Mouse (Mus musculus) kidney, adult 2 months (tissue): ENCODE measurements around the gene Dstyk. TPM values are rescaled to one million over a fixed set of nuclear protein-coding genes. Genes with fewer than 3 reads are reported as not detected.
A peak's percentile ranks its signal among the peaks of the same experiment; 100 is the strongest.

Source experiments
- DNase-seq: peaks from one replicate; pipeline ENCODE4 v3.0.0; 2021
- H3K27ac ChIP-seq: fragments of 200-500 bp; 2 replicates; pipeline ENCODE4 v1.5.1; 2012; ENCODE audit warnings: low read depth, low read length, control low read depth, inconsistent platforms; ENCODE audit not compliant: insufficient read depth
- H3K27me3 ChIP-seq: fragments of 200-500 bp; replicated peaks from 2 replicates; pipeline ENCODE4 v1.6.1; 2012; ENCODE audit warnings: mild to moderate bottlenecking, moderate library complexity, low read length, inconsistent platforms; ENCODE audit not compliant: control insufficient read depth, insufficient read depth
- H3K36me3 ChIP-seq: fragments of 200-500 bp; 2 replicates; pipeline ENCODE4 v1.6.1; 2012; ENCODE audit warnings: mild to moderate bottlenecking, moderate library complexity, low read length, inconsistent platforms; ENCODE audit not compliant: control insufficient read depth, insufficient read depth
- H3K4me1 ChIP-seq: fragments of 200-500 bp; 2 replicates; pipeline ENCODE4 v1.6.1; 2011; ENCODE audit warnings: low read length; ENCODE audit not compliant: control insufficient read depth, insufficient read depth
- H3K4me3 ChIP-seq: fragments of 200-500 bp; 2 replicates; pipeline ENCODE4 v1.5.1; 2011; ENCODE audit warnings: mild to moderate bottlenecking, low read depth, low read length, control low read depth; ENCODE audit not compliant: insufficient read depth
- CTCF ChIP-seq: fragments of 200-500 bp; conservative IDR thresholded peaks from 2 replicates; pipeline ENCODE4 v1.5.1; 2011; ENCODE audit warnings: low read depth, mild to moderate bottlenecking, control low read depth, low read length, moderate library complexity, mixed read lengths; ENCODE audit not compliant: insufficient read depth, insufficient read length
- POLR2A ChIP-seq: fragments of 200-500 bp; IDR thresholded peaks from one replicate; pipeline ENCODE4 v1.6.1; 2011; ENCODE audit warnings: low read depth, low read length, control low read depth
- WGBS: fragments of 180-500 bp; shearing (Covaris S2); methylation state at CpG from one replicate; pipeline ENCODE4 v1.1.7; 2018; 5-methylcytosine and 5-hydroxymethylcytosine counted together
- polyA plus RNA-seq: library from polyadenylated mRNA; depleted of rRNA; stranded (reverse); fragments of >200 nt; gene quantifications from 2 replicates; pipeline ENCODE4 v1.2.3, GENCODE M21; 2012

Dstyk gene
- polyA plus RNA-seq, 1 experiment = 13.0 TPM

DNA sequence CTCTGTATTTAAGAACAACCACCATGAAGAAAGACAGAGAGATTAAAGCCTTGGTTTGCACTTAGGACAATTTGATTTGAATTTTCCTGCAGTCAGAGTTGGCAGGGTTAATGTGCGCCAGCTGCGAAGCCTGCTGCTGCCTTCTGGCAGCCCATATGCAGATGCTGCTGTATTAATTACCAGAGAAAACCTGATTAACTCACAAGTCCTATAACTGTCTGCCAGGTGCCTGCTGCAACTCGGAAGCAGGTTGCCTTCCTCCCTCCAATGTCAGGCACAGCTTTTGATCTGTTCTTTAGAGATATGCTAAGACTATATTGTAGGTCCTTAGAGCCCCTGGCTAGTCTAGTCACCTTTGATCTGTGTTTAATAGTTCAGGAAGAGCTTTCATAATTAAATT is 13.5 kb downstream of the Dstyk start:
- 27% methylated on average over 3 of the region's 3 CpGs for WGBS
- no peak for DNase-seq
- TF ChIP-seq CTCF (no peak), POLR2A (no peak)
- H3K36me3 ChIP-seq = no peaks in the 10 kb centered on the region
- no peak overlapping the region for H3K4me3 ChIP-seq
- H3K27me3 ChIP-seq = no peaks in the 10 kb centered on the region
- H3K4me1 ChIP-seq = peaks cover 21% of the 10 kb centered on the region
- no peak overlapping the region for H3K27ac ChIP-seq

DNA sequence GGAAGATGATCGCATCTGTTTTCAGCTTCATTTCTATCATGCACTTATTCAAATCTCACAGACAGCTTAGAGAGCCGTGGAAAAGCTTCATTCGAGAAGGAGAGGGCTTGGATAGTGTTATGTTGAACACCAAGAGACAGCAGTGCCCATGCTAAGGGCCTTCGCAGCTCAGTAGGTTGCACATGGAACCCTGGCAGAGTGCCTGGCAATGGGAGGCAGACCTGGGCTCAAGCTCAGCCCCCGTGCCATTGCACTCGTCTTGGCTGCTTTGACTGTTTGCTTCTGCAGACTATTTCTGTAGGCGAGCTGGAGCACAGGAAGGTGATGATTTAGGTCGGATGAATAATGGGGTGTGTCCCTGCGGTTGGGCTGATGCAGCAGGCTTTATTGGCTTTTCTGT is 14.4 kb downstream of the Dstyk start:
- H3K4me3 ChIP-seq = no peak overlapping the region
- H3K27ac ChIP-seq = no peak overlapping the region
- WGBS = 42% methylated on average over 9 of the region's 9 CpGs
- peaks cover 14% of the 10 kb centered on the region for H3K4me1 ChIP-seq
- peak; percentile 75 for DNase-seq
- TF ChIP-seq POLR2A (no peak), CTCF (no peak)
- H3K36me3 ChIP-seq = no peaks in the 10 kb centered on the region
- H3K27me3 ChIP-seq = no peaks in the 10 kb centered on the region

DNA sequence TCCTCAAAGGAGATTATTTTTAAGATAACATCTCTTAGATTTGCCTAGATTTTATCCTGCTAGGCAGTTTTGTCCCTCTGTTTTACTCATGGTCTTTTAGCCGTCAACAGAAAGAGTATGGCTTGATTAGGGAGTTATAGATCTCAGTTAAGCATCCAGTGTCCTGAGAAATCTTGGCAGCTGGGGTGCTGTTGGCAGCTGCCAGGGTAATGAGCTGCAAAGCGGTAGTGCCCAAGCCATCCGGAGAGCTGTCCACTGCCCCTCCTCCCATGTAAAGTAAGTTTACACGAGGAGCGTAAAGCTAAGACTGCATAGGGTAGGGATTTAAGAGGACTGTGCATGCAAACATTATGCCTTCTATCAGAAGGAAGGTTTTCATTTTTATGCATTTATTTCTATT is 16.0 kb downstream of the Dstyk start:
- Histone ChIP-seq H3K4me3 (no peak overlapping the region), H3K4me1 (peaks cover 14% of the 10 kb centered on the region), H3K36me3 (no peaks in the 10 kb centered on the region), H3K27me3 (no peaks in the 10 kb centered on the region), H3K27ac (no peak overlapping the region)
- DNase-seq = no peak
- WGBS = 34% methylated on average over 5 of the region's 5 CpGs
- TF ChIP-seq POLR2A (no peak), CTCF (no peak)

DNA sequence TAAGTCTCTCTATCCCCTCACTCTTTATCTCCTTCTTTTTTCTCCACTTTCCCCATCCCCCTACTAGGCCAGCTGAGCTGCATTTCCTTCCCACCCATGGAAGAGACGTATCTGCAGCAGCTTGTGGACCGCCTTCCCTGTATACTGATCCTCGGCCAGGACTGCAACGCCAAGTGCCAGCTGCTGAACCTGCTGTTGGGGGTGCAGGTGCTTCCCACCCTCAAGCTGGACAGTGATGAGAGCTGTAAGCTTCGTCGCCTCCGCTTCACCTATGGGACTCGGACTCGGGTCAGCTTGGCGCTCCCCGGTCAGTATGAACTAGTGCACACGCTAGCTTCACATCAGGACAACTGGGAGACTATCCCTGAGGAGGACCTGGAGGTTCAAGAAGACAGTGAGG is 16.7 kb downstream of the Dstyk start:
- Histone ChIP-seq H3K4me3 (no peak overlapping the region), H3K27me3 (no peaks in the 10 kb centered on the region), H3K27ac (no peak overlapping the region), H3K4me1 (peaks cover 12% of the 10 kb centered on the region), H3K36me3 (no peaks in the 10 kb centered on the region)
- no peak for DNase-seq
- WGBS = 86% methylated on average over 12 of the region's 12 CpGs
- TF ChIP-seq POLR2A (no peak), CTCF (no peak)

DNA sequence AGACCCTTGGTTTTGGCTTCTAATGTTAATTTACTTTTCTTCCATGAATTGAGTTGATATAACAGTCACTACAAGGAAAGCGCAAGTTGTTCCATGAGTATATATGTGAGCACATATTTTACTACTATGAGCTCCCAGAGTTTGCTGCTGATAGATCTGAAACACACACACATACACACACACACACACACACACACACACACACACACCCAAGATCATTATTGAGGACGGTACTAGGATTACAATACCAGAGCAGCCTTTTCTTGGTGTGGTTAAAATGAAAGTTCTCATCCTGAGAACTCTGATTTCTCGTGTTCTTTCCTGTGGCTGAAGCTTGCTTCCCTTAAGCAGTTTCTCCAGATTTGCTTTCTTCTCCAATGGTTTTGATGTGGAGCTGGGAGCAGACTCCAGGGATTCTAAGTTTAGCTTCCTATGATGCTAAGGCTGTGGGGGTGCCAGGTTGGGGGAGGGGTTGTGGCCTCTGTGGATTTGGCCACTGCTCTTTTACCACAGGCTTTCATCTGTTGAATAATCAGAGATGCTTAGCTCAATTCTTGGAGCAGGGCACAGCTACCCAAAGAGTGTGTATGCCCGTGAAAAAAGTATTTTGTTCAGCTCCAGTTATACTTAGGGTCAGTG is 19.1 kb downstream of the Dstyk start:
- peak overlapping the region; percentile 82 for H3K27ac ChIP-seq
- peak; percentile 22 for DNase-seq
- peaks cover 5% of the 10 kb centered on the region; the same call in 1 of the 2 replicates for H3K4me1 ChIP-seq
- H3K27me3 ChIP-seq = no peaks in the 10 kb centered on the region
- no peak overlapping the region for H3K4me3 ChIP-seq
- TF ChIP-seq CTCF (no peak), POLR2A (no peak)
- 61% methylated on average over 4 of the region's 4 CpGs for WGBS
- H3K36me3 ChIP-seq = peaks cover 9% of the 10 kb centered on the region

DNA sequence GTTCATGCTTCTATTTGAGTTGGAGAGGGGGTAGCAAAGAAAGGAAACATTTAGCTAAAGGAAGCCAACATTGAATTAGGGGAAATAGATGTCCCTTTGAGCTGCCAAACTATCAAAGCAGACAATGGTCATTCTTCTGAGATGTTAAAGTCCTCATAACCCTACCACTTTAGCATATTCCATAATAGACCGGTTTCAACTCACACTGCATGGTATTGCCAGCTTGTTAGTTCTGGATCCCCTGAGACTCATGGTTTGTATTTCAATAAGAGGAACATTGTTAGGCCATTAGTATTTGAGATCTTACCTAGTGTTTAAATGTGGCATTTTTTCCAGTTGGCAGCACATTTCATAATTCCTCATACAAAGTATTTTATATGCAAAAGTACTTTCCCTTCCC is 19.6 kb downstream of the Dstyk start:
- H3K27ac ChIP-seq = peak overlapping the region; percentile 82
- peak; percentile 29 for DNase-seq
- H3K4me1 ChIP-seq = no peaks in the 10 kb centered on the region
- peaks cover 10% of the 10 kb centered on the region for H3K36me3 ChIP-seq
- TF ChIP-seq POLR2A (no peak), CTCF (no peak)
- 55% methylated on average over 1 of the region's 1 CpGs for WGBS
- no peak overlapping the region for H3K4me3 ChIP-seq
- no peaks in the 10 kb centered on the region for H3K27me3 ChIP-seq

DNA sequence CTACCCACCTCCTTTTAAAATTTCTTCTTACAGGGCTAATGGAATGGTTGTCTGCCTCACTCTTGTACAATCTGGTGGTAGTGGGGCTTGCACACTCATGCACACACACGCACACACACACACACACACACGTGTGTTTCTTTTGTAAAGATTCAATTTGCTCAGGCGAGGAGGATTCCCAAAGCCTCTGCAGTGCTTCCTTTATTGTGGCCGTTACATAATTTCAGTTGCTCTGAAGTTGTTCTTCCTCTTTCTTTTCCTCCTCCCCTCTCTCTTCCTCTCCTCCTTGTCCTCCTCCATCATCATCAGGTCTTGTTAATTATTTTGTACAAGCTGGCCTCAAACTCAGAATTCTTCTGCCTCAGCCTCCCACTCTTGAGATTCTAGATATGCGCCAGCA is 20.0 kb downstream of the Dstyk start:
- peaks cover 10% of the 10 kb centered on the region for H3K36me3 ChIP-seq
- H3K27ac ChIP-seq = peak overlapping the region; percentile 11; the same call in 1 of the 2 replicates
- H3K4me1 ChIP-seq = no peaks in the 10 kb centered on the region
- no peak for TF ChIP-seq POLR2A
- no peak for TF ChIP-seq CTCF
- no peaks in the 10 kb centered on the region for H3K27me3 ChIP-seq
- no peak overlapping the region for H3K4me3 ChIP-seq
- no peak for DNase-seq
- 72% methylated on average over 5 of the region's 5 CpGs for WGBS

DNA sequence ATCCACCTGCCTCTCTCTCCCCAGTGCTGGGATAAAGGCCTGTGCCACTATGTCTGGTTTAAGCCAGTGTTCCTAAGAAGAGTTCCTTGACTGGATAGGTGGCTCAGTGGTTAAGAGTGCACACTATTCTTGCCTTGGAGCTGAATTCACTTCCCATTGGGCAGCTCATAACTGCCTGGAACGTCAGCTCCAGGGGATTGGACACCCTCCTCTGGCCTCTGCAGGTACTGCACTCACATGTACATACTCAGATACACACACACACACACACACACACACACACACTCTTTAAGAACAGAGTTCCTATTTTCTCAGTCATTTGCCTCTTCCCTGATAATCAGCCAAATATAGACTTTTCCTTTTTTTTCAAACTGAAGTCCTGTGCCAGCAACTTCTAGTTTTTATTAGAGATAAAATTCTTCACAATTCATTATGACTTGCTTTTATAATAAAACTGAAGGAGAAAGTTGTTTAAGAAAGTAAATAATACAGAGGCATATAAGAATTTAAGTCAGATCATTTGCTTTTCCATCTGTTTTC is 23.6 kb downstream of the Dstyk start:
- DNase-seq = no peak
- no peaks in the 10 kb centered on the region for H3K4me1 ChIP-seq
- H3K27me3 ChIP-seq = no peaks in the 10 kb centered on the region
- no peak for TF ChIP-seq CTCF
- no peak for TF ChIP-seq POLR2A
- H3K36me3 ChIP-seq = peaks cover 10% of the 10 kb centered on the region
- WGBS = 85% methylated on average over 1 of the region's 1 CpGs
- H3K27ac ChIP-seq = no peak overlapping the region
- H3K4me3 ChIP-seq = no peak overlapping the region
